Mouse (Mus musculus) brain, embryonic 14.5 days (tissue): ENCODE results near the gene Prss12.

Experiments
- CTCF ChIP-seq: fragments of 200-500 bp; IDR thresholded peaks from 2 replicates; pipeline ENCODE4 v1.5.1; 2012; ENCODE audit warnings: inconsistent platforms, mild to moderate bottlenecking, moderate library complexity, borderline replicate concordance; ENCODE audit not compliant: insufficient read depth, insufficient read length; ENCODE audit errors: extremely low read depth
- POLR2A ChIP-seq: fragments of 200-500 bp; IDR thresholded peaks from 2 replicates; pipeline ENCODE4 v1.6.1; 2012; ENCODE audit warnings: mild to moderate bottlenecking, inconsistent platforms, borderline replicate concordance; ENCODE audit not compliant: poor library complexity, insufficient read depth, insufficient read length, severe bottlenecking; ENCODE audit errors: extremely low read depth

- TF ChIP-seq POLR2A (no peak), CTCF (no peak)
These were observed 84.4 kb downstream of the Prss12 start for GRCm38 (mm10) chr3:123531124-123531523.
